Mouse (Mus musculus) splenic B cell, adult 2 months (primary cell): Measurements from ENCODE around the gene Prkn.
A peak's percentile ranks its signal among the peaks of the same experiment; 100 is the strongest.

Experiments used
- DNase-seq: peaks from one replicate; pipeline ENCODE4 v3.0.0-alpha.2; 2011; ENCODE audit warnings: low read depth, low spot score
- H3K27me3 ChIP-seq: 2 replicates; pipeline ENCODE4 v1.6.1; 2012; ENCODE audit warnings: mild to moderate bottlenecking, low read length, moderate library complexity, mixed read lengths; ENCODE audit not compliant: control insufficient read depth, poor library complexity, insufficient read depth, severe bottlenecking
- H3K36me3 ChIP-seq: 2 replicates; pipeline ENCODE4 v1.6.1; 2012; ENCODE audit warnings: mild to moderate bottlenecking, low read length, moderate library complexity, mixed read lengths; ENCODE audit not compliant: control insufficient read depth, poor library complexity, insufficient read depth, severe bottlenecking

The Prkn gene

DNA sequence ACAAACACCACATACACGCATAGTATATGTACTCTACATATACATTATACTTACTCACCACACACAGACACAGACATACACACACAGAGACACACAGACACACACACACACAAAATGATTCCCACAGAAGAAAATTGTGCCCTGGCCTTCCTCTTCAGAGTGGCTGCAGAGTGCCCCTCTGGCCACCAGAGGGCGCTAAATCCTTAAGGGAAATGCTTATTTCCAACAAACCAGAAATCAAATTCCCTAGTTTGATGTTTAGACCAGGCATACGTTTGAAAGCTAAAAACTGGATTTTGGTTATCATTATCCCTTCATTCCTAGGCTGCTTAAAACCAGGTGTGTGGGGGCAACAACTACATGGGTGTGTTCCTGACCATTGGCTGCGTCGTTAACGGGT, 1196.0 kb downstream of the Prkn start:
- Histone ChIP-seq H3K36me3 (no peaks in the 10 kb centered on the region), H3K27me3 (no peaks in the 10 kb centered on the region)
- peak; percentile 68 for DNase-seq

DNA sequence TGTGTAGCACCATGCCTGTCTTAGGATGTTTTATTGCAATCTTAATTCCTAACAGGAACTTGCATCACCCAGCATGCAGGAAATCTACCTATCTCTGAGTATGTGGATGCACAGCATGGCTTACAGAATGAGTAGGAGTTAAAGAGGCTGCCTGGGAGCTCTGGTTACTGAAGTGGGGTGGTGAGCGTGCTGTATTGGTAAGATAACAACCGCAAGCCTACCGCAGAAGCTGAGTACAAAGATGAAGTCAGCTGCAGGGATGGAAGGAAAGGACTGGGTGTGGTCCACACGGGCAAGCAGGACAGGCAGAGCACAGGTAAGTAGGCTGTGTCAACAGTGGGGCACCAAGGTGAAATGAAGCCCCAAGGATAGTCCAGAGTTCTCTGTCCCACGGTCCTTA, 1196.9 kb downstream of the Prkn start:
- no peaks in the 10 kb centered on the region for H3K36me3 ChIP-seq
- DNase-seq = no peak
- H3K27me3 ChIP-seq = no peaks in the 10 kb centered on the region

DNA sequence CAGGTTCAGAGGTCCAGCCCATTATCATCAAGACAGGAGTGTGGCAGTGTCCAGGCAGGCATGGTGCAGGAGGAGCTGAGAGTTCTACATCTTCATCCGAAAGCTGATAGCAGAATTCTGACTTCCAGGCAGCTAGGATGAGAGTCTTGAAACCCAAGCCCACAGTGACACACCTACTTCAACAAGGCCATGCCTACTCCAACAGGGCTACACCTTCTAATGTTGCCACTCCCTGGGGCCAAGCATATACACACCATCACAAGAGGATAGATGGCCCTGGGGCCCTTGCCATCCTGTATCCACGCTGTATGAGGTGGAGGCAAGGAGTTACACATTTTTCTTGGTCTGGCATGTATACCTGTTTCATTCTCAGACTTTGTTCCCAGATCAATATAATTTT, 1197.4 kb downstream of the Prkn start:
- H3K36me3 ChIP-seq = no peaks in the 10 kb centered on the region
- no peak for DNase-seq
- H3K27me3 ChIP-seq = no peaks in the 10 kb centered on the region

DNA sequence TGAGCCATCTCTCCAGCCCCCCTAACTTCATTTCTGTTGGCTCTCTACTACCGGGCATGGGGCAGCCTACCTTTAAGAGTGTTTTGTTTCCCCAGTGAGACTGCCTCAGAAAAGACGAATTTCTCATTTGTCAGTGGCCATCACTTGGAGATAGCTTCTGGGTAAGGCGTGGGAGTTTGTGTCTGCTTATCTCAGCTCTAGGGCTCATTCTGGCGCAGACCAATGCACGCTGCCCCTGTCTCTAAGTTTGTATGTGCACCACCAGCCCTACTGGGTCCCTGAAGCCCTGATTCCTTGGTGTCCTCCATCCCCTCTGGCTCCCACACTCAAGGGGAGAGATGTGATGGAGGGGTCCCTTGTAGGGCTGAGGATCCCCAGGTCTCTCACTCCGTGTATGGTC, 1198.3 kb downstream of the Prkn start:
- Histone ChIP-seq H3K36me3 (no peaks in the 10 kb centered on the region), H3K27me3 (no peaks in the 10 kb centered on the region)
- DNase-seq = no peak

DNA sequence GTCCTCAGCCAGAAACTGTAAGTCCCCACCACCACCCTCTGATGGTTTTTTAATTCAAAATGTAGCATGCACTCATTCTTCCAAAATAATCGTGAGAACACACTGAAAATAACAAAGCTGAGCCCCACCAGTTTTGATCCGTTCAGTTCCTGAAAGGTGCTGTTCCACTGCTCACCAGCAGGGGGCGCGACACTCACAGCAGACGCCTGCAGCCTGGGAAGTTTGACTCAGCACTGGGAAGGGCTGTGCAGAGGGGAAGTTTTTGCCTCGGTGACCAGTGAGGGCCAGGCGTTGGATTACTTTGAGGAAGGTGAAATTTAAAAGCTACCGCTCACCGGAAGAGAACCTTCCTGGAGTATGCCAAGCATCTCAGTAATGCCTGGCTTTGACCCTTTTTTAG, 1199.0 kb downstream of the Prkn start:
- no peaks in the 10 kb centered on the region for H3K36me3 ChIP-seq
- DNase-seq = peak; percentile 74
- no peaks in the 10 kb centered on the region for H3K27me3 ChIP-seq

DNA sequence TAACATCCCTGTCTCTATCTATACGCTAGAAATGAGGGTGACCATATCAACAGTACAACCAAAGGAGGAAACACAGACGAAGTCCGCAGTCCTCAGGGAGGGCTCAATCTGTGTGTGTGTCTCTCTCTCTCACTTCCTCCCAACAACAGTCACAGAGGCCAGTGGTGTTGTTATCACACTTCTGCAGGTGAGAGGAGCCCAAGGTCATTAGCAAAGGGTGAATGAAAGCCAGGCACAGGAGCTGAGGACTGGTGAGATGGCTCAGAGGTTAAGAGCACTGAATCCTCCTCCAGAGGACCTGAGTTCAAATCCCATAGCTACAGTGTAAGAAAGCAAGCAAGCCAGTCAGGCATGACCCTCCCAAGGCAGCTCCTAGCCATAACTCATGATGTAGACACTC, 1199.7 kb downstream of the Prkn start:
- DNase-seq = peak; percentile 7
- Histone ChIP-seq H3K27me3 (no peaks in the 10 kb centered on the region), H3K36me3 (no peaks in the 10 kb centered on the region)

DNA sequence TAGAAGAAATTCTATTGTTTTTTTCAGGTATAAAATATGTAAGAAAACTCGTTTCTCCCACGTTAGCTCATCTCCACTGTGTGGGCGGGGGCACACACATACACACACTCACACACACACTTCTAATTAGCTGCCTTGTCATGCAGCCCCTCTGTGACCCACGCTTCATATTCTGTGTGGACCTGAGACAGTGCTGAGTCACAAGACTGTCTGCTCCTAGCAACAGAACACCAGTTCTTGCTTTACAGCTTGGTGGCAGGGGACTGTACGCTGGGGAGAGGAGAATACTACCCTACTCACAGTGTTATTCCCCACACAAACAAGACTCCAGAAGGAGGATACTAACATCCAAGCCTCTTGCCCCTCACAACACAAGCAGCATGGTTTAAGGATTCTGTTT, 1200.4 kb downstream of the Prkn start:
- Histone ChIP-seq H3K27me3 (no peaks in the 10 kb centered on the region), H3K36me3 (no peaks in the 10 kb centered on the region)
- no peak for DNase-seq

DNA sequence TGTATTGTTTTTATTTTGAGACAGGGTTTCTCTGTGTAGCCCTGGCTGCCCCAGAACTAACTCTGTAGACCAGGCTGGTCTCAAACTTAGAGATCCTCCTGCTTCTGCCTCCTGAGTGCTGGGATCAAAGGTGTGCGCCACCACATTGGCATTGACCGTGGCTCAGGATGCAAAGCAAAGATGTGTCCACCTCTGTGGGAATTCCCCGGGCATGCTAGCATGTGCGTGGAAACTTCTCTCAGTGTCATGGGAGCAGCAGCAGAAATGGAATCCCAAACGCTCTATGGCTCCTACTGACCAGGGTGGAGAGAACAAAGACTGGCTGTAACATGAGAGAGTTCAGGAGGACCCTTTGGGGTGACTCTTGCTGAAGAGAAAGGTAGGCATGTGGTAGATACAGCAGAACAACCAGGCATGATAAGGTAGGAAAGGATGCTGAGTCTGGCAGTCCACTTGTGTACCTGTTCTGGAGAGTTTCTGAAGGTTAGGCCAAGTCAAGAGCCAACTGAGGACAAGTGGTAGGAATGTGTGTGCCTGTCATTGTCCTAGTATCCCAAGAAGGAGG, 1201.0 kb downstream of the Prkn start:
- Histone ChIP-seq H3K27me3 (no peaks in the 10 kb centered on the region), H3K36me3 (no peaks in the 10 kb centered on the region)
- no peak for DNase-seq

DNA sequence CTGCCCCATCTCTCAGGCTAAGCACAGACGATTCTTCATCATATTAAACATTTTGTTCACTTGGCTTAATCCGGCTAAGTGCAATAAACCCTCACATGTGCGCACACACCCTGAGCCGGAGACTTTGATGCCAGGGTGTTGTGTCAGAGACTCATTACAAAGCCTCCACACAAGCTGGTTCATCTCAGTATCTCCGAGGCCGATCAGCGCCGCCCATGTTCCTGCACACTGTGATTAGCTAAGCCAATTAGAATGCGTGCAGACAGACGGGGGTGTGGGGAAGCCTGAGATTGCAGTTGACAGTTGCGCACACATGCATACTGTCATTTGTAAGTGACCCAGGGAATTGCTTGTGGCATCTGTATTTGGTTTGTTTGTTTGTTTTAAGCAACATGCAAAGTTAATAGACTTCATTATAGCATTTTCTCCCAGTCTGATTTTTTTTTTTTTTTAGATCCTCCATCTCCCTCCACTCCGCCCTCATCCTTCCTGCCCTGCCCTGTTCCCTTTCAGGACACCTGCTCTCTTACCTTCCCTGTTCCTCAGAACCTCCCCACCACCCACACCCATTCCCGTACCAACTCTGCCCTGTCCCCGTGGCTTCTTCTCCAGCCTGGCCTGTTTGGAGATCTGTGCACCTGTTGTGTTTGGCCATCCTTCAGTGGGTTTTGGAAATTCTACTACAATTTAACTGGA, 1202.5 kb downstream of the Prkn start:
- Histone ChIP-seq H3K27me3 (no peaks in the 10 kb centered on the region), H3K36me3 (no peaks in the 10 kb centered on the region)
- no peak for DNase-seq

DNA sequence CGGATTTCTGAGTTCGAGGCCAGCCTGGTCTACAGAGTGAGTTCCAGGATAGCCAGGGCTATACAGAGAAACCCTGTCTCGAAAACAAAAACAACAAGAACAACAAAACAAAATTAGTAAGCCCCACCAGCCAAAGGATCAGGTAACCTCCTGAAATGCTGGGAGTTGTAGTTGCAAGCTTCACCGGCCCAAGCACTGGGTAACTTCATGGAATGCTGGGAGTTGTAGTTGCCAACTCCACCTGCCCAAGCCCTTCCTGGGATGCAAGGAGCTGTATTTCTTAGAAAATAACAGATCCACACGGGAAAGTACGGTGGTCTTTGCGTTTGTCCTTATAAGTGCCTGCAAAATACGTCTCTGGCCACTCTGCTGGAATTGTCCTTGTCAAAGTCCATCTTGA, 1204.0 kb downstream of the Prkn start:
- Histone ChIP-seq H3K36me3 (no peaks in the 10 kb centered on the region), H3K27me3 (no peaks in the 10 kb centered on the region)
- no peak for DNase-seq

DNA sequence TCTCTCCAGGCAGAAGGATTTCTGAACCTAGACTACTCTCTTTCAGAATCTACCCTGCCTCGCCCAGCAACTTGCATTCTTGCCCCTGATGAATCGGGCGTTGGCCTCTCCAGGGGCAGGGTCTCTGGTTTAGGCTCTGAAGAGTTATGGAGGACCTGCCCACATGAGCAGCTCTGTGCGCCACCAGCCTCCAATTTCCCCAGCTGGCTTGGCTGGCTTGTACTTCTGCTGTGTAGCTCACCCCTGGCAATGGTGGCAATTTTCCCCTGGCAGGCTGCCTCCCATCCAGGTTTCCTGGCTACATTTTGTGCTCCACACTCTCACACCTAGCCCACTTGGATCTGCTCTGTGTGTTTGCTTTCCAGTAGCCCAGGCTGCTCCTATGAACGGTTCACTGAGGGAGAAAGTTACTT, 1205.7 kb downstream of the Prkn start:
- DNase-seq = no peak
- Histone ChIP-seq H3K36me3 (no peaks in the 10 kb centered on the region), H3K27me3 (no peaks in the 10 kb centered on the region)

DNA sequence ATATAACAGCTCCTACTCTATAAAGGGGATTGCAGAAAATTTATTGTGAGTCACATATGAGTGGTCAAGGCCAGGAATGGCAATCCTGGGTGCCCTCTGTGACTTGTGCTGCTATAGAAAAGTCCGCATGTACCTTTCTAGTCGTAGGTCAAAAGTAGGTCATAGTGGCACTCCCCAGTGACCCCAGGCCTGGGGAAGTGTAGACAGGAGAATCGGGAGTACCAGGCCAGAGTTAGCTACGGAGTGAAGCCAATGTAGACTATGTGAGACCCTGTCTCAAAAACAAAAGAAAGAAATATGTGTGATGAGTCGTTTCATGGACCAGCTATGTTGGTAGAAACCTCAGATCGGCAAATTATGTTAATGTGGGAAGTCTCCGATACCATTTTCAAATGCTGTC, 1206.8 kb downstream of the Prkn start:
- Histone ChIP-seq H3K36me3 (no peaks in the 10 kb centered on the region), H3K27me3 (no peaks in the 10 kb centered on the region)
- DNase-seq = no peak

DNA sequence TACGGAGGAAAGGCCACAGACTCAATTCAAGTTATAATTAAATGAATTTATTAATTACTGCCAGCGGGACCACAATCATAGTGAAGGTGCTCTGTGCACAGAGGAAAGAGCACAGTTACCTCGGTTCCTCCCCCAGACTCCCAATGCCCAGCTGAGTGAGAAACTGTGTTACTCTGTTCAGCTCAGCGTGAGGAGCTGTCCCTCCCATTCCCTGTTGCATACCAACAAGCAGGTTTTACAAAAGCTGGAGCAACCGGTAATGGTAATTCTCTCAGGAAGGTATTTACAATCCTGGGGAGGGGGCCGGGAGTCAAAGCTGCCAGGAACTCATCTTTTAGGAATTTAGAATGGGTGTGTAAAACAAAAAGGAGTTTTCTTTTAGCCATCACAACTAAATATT, 1207.3 kb downstream of the Prkn start:
- no peaks in the 10 kb centered on the region for H3K36me3 ChIP-seq
- H3K27me3 ChIP-seq = no peaks in the 10 kb centered on the region
- DNase-seq = no peak

DNA sequence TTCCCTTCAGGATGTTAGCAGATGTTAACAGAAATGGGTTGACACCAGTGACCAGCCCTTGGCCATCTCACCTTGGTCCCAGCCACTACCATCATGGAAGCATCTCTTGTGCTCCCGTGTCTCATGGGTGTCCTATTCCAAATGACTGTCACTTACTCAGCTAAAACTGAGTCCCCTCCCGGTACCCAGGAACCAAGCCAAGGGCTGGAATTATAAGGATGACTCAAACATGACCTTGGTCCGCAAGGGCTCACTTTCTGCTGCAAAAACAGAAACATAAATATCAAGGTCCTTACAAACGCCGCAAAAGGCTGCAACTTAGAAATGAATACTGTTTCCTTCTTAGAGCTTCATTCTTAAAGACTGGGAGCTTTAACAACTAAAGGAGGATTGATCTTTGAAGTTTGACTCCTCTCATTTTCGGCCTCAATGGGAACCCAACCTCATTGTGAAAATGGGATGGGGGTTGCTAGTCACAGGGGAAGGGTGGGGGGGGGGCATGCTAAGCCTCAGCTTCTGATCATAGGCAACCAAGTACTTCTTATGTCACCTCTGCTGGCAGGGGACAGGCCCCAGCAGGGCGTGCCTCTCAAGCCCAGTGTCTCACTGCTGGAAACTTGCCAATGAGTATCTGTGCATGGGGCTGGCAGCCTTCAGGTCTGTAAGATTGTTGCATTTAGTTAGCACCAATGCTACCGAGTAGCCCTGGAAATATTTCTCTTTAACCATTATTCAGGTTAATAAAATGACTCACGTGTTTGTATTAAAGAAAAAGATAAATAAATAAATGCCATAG, 1208.7 kb downstream of the Prkn start:
- no peaks in the 10 kb centered on the region for H3K27me3 ChIP-seq

DNA sequence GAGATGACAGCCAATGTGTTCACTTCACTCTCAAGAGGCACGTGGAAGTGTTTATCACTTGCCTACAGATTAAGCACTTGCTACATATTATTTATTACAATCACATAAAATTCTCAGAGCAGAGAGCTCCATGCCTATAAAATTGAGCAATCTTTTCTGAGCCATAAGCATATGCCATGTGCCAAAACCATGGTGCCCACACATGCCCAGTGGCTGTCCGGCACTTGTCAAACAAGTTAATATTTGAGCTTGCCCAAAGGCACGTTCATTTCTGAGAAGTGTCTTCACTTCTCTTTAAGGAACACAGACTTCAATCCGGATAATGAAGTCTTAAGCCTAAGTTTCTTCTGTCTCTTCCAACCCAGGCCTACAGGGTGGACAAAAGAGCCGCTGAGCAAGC, 1210.1 kb downstream of the Prkn start:
- DNase-seq = no peak
- Histone ChIP-seq H3K36me3 (no peaks in the 10 kb centered on the region), H3K27me3 (no peaks in the 10 kb centered on the region)

More for the DNA sequence above, 1208.7 kb downstream of the Prkn start:
- no peaks in the 10 kb centered on the region for H3K36me3 ChIP-seq
- DNase-seq = no peak
